Mouse (Mus musculus): Measurements from ENCODE around the gene Ctso. TPM values are rescaled to one million over a fixed set of nuclear protein-coding genes. Genes with fewer than 3 reads are reported as not detected.

The Ctso gene
- total and polyA plus RNA-seq, 3 experiments = 0.15 to 0.50 TPM; not detected in 1

DNA sequence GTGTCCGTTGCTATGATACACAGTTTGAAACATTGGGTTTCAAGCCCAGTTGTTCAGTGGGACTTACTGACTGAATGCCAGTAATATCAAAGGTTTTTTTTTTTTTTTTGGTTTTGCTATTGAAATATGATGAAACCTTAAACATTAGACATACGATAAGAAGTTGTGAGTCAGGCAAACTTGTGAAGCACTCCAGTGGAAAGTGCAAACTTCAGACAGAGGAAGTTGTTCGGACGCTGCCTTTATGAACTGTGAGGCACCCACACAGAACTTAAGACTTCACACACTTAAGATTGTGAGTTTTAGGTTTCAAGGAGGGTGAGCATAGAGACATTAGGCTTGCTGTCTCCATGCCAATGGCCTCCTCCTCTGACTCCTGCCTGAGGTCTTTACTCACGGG, 49.2 kb downstream of the Ctso start:
- no peaks in the 10 kb centered on the region for H3K79me2 ChIP-seq (ENCODE audit: control insufficient read depth, insufficient read depth, low read length, poor library complexity)
- no peak overlapping the region for H3K9ac ChIP-seq (ENCODE audit: control insufficient read depth, low read depth, low read length, poor library complexity, severe bottlenecking)
- H3K4me1 ChIP-seq (ENCODE audit: control insufficient read depth in 1 of 2, insufficient read depth in 2 of 2, low read length in 2 of 2) = no peaks in the 10 kb centered on the region
- no peak overlapping the region for H3K27ac ChIP-seq (ENCODE audit: control insufficient read depth, low read depth, low read length)
- H3K36me3 ChIP-seq (ENCODE audit: control insufficient read depth in 1 of 2, insufficient read depth in 2 of 2, low read length in 2 of 2) = no peaks in the 10 kb centered on the region
- H3K4me3 ChIP-seq (ENCODE audit: control insufficient read depth in 1 of 2, insufficient read depth in 1 of 2, low read depth in 2 of 2, low read length in 2 of 2) = no peak overlapping the region
- TF ChIP-seq RAD21 (IDR thresholded peaks at IDR 0.05; ENCODE audit: low read depth, low read length) (no peak), E2F4 (IDR thresholded peaks at IDR 0.05; ENCODE audit: borderline replicate concordance, low read depth, low read length) (no peak), NRF1 (IDR thresholded peaks at IDR 0.05; ENCODE audit: insufficient read depth, low read depth, low read length, poor library complexity, severe bottlenecking) (no peak), RCOR1 (IDR thresholded peaks at IDR 0.05; ENCODE audit: low read depth, low read length) (no peak), SMC3 (IDR thresholded peaks at IDR 0.05; ENCODE audit: low read depth, low read length) (no peak), TBP (IDR thresholded peaks at IDR 0.05; ENCODE audit: low read depth, low read length) (no peak), GABPA (IDR thresholded peaks at IDR 0.05; ENCODE audit: low read depth, low read length) (no peak), ELF1 (IDR thresholded peaks at IDR 0.05; ENCODE audit: low read depth, low read length) (no peak), POLR2A (IDR thresholded peaks at IDR 0.05; ENCODE audit: control insufficient read depth in 1 of 2, insufficient read depth in 1 of 2, low read depth in 1 of 2, low read length in 2 of 2, poor library complexity in 1 of 2) (no peak), ZNF384 (IDR thresholded peaks at IDR 0.05; ENCODE audit: low read depth, low read length) (no peak)
- H3K27me3 ChIP-seq (ENCODE audit: control insufficient read depth in 1 of 2, insufficient read depth in 2 of 2, low read length in 2 of 2) = no peaks in the 10 kb centered on the region
- DNase-seq (ENCODE audit: low read depth, low spot score) = no peak
- no peaks in the 10 kb centered on the region for H3K9me3 ChIP-seq (replicated peaks; ENCODE audit: insufficient read depth, low read length)

DNA sequence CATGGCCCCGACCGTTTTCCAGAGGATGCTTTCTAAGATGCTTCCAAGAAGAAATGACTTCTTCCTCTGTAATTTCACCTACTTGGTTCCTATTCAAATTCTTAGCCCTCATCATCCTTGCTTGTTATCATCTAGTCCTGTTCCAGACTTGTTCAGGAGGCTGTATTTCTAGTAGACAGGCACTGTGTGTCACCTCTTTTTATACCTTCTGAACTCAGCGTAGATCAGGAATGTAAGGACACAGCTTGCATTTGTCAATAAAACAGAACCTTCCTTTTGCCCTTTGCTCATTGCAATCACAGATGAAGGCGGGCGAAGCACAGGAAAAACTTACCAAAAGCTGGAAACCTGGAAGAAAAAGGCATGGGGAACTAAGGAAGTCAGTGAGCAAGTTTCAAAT, 49.6 kb downstream of the Ctso start, which contains the start of gene Asic5:
TSS of gene Asic5 (plus strand) at position 301 of the 400 bp plus-strand sequence.
- no peaks in the 10 kb centered on the region for H3K79me2 ChIP-seq (ENCODE audit: control insufficient read depth, insufficient read depth, low read length, poor library complexity)
- H3K27me3 ChIP-seq (ENCODE audit: control insufficient read depth in 1 of 2, insufficient read depth in 2 of 2, low read length in 2 of 2) = no peaks in the 10 kb centered on the region
- no peak within 1 kb of the TSS for H3K27ac ChIP-seq (ENCODE audit: control insufficient read depth, low read depth, low read length)
- no peak for DNase-seq (ENCODE audit: low read depth, low spot score)
- TF ChIP-seq GABPA (IDR thresholded peaks at IDR 0.05; ENCODE audit: low read depth, low read length) = no peak
- no peak for TF ChIP-seq BHLHE40 (IDR thresholded peaks at IDR 0.05; ENCODE audit: borderline replicate concordance, low read depth, low read length)
- TF ChIP-seq MAZ (IDR thresholded peaks at IDR 0.05; ENCODE audit: low read depth, low read length) = no peak
- TF ChIP-seq SMC3 (IDR thresholded peaks at IDR 0.05; ENCODE audit: low read depth, low read length) = no peak
- TF ChIP-seq MAFK (IDR thresholded peaks at IDR 0.05; ENCODE audit: borderline replicate concordance, low read depth, low read length) = no peak
- TF ChIP-seq MEF2A (IDR thresholded peaks at IDR 0.05; ENCODE audit: extremely low read depth, insufficient replicate concordance, low read depth, low read length, poor library complexity, severe bottlenecking) = no peak
- TF ChIP-seq USF2 (IDR thresholded peaks at IDR 0.05; ENCODE audit: borderline replicate concordance in 1 of 2, insufficient read depth in 1 of 2, low read depth in 1 of 2, low read length in 2 of 2) = no peak
- no peak for TF ChIP-seq ETS1 (IDR thresholded peaks at IDR 0.05; ENCODE audit: low read depth, low read length)
- TF ChIP-seq POLR2A (IDR thresholded peaks at IDR 0.05; ENCODE audit: control insufficient read depth in 1 of 2, insufficient read depth in 1 of 2, low read depth in 1 of 2, low read length in 2 of 2, poor library complexity in 1 of 2) = no peak
- TF ChIP-seq USF1 (IDR thresholded peaks at IDR 0.05; ENCODE audit: low read depth, low read length) = no peak
- TF ChIP-seq ZKSCAN1 (IDR thresholded peaks at IDR 0.05; ENCODE audit: low read depth, low read length) = no peak
- no peak for TF ChIP-seq MYC (IDR thresholded peaks at IDR 0.05; ENCODE audit: low read depth, low read length)
- no peak for TF ChIP-seq CHD1 (IDR thresholded peaks at IDR 0.05; ENCODE audit: low read depth, low read length)
- H3K9me3 ChIP-seq (replicated peaks; ENCODE audit: insufficient read depth, low read length) = no peaks in the 10 kb centered on the region
- H3K9ac ChIP-seq (ENCODE audit: control insufficient read depth, low read depth, low read length, poor library complexity, severe bottlenecking) = no peak within 1 kb of the TSS
- H3K4me3 ChIP-seq (ENCODE audit: control insufficient read depth in 1 of 2, insufficient read depth in 1 of 2, low read depth in 2 of 2, low read length in 2 of 2) = no peak within 1 kb of the TSS
- H3K36me3 ChIP-seq (ENCODE audit: control insufficient read depth in 1 of 2, insufficient read depth in 2 of 2, low read length in 2 of 2) = no peaks in the 10 kb centered on the region
- H3K4me1 ChIP-seq (ENCODE audit: control insufficient read depth in 1 of 2, insufficient read depth in 2 of 2, low read length in 2 of 2) = no peaks in the 10 kb centered on the region
